Mouse (Mus musculus) heart, adult 9 months (tissue): ENCODE measurements around the gene Mcm10.
"Not testable (repeated sequence)": the region's sequence is repeated elsewhere in the genome, so short reads cannot be mapped to it uniquely, and the experiment has no call there.

Experiments
- DNase-seq, 2 experiments: peaks; one replicate each; pipeline ENCODE4 v3.0.0; 2022; ENCODE audit warnings: low spot score in 2 of 2

Mcm10 gene

GRCm38 (mm10) chr2:4987388-4988180, 25.0 kb downstream of the Mcm10 start:
- no peak for DNase-seq

- no peak for DNase-seq
These were observed 25.8 kb downstream of the Mcm10 start for GRCm38 (mm10) chr2:4986798-4987197.

- no peak for DNase-seq
These were observed 27.6 kb downstream of the Mcm10 start for GRCm38 (mm10) chr2:4985000-4985399.

GRCm38 (mm10) chr2:4983987-4984386, 28.6 kb downstream of the Mcm10 start:
- no peak for DNase-seq

- DNase-seq: no peak
These were observed 34.5 kb downstream of the Mcm10 start for GRCm38 (mm10) chr2:4978091-4978490.

- DNase-seq: no peak
These were observed 36.8 kb downstream of the Mcm10 start, which contains the start of gene Ucma for GRCm38 (mm10) chr2:4975807-4976206. Ucma (plus strand) TSS chr2:4976122.

GRCm38 (mm10) chr2:4969083-4969482, 43.5 kb downstream of the Mcm10 start:
- DNase-seq: no peak

- no peak for DNase-seq
These were observed 44.8 kb downstream of the Mcm10 start for GRCm38 (mm10) chr2:4967806-4968205.

- no peak for DNase-seq
These were observed 54.6 kb downstream of the Mcm10 start for GRCm38 (mm10) chr2:4958039-4958438.

GRCm38 (mm10) chr2:4954216-4954760, 58.3 kb downstream of the Mcm10 start:
- no peak for DNase-seq

- no peak for DNase-seq
These were observed 61.6 kb downstream of the Mcm10 start for GRCm38 (mm10) chr2:4950986-4951385.

- DNase-seq: not testable (repeated sequence)
These were observed 62.9 kb downstream of the Mcm10 start for GRCm38 (mm10) chr2:4949691-4950090.

- no peak for DNase-seq
These were observed 71.7 kb downstream of the Mcm10 start for GRCm38 (mm10) chr2:4940861-4941260.
